Comparison of ENCODE assay signal across 23 mouse cellular contexts in genomic region chr16:28931213-28931612, GRCm38 (mm10). TPM values are rescaled to one million over a fixed set of nuclear protein-coding genes. Genes with fewer than 3 reads are reported as not detected.
"Had no signal": no experiment of that assay in that cellular context is flagged by ENCODE, and none has a peak within 500 bp of the region (broad histone marks: within the 10 kb centered on the region; RNA-seq: fewer than 3 reads in every experiment).

No protein-coding gene starts in this region.

- DNase-seq: kidney, postnatal 4 days; liver; lung, adult 18-20 months; lung, postnatal 10 days; lung, postnatal 36 days; retina, postnatal 1 day; thymus, adult 2 months; thymus, postnatal 14 days; thymus, postnatal 4 days had no signal

- H3K9ac ChIP-seq: limb, embryonic 13.5 days; liver, embryonic 12.5 days; liver, embryonic 15.5 days; lung, embryonic 15.5 days; midbrain, embryonic 13.5 days; neural tube, embryonic 13.5 days had no signal

- H3K4me3 ChIP-seq: limb, embryonic 13.5 days; liver, embryonic 12.5 days; liver, embryonic 15.5 days; lung, embryonic 15.5 days; megakaryocyte, embryonic 14.5 days had no signal

- H3K27ac ChIP-seq: kidney, postnatal 0 days; limb, embryonic 10.5 days; limb, embryonic 13.5 days; liver, embryonic 12.5 days; liver, embryonic 15.5 days; lung, embryonic 15.5 days; midbrain, embryonic 10.5 days; midbrain, embryonic 13.5 days; neural tube, embryonic 13.5 days; stomach, postnatal 0 days had no signal

- H3K36me3 ChIP-seq: limb, embryonic 10.5 days; limb, embryonic 13.5 days; liver, embryonic 12.5 days; liver, embryonic 15.5 days; lung, embryonic 15.5 days; midbrain, embryonic 10.5 days; midbrain, embryonic 13.5 days; neural tube, embryonic 13.5 days had no signal

- H3K4me2 ChIP-seq: liver, embryonic 12.5 days; liver, embryonic 15.5 days had no signal

- H3K27me3 ChIP-seq: lung, embryonic 15.5 days had no signal

- H3K9me3 ChIP-seq: limb, embryonic 10.5 days; limb, embryonic 13.5 days; liver, embryonic 12.5 days; liver, embryonic 15.5 days; lung, embryonic 15.5 days; midbrain, embryonic 10.5 days; midbrain, embryonic 13.5 days; neural tube, embryonic 13.5 days had no signal

- H3K4me1 ChIP-seq: liver, embryonic 12.5 days; liver, embryonic 15.5 days had no signal

- ATAC-seq: intestine, embryonic 16.5 days; liver, embryonic 12.5 days; midbrain, embryonic 13.5 days had no signal

RNA-seq across cellular contexts. Expression of gene Mb21d2, which starts 1.7 kb away (rescaled TPM):
- total RNA-seq: monocyte, adult 5-6 weeks; neutrophil, adult 5-6 weeks had no signal
